Mouse (Mus musculus) G1E (cell line): ENCODE data around the gene Cmtm2b. TPM values are rescaled to one million over a fixed set of nuclear protein-coding genes. Genes with fewer than 3 reads are reported as not detected.
"Not testable (repeated sequence)": the region's sequence is repeated elsewhere in the genome, so short reads cannot be mapped to it uniquely, and the experiment has no call there.

ENCODE experiments used
- ATAC-seq: 2 replicates; pipeline ENCODE4 v1.8.0; 2016; ENCODE audit warnings: mild to moderate bottlenecking; ENCODE audit not compliant: insufficient number of reproducible peaks, poor library complexity, low FRiP score, severe bottlenecking; ENCODE audit errors: extremely low read depth
- DNase-seq: peaks from one replicate; pipeline ENCODE4 v3.0.0; 2012; ENCODE audit warnings: low spot score
- H3K27me3 ChIP-seq: 2 replicates; pipeline ENCODE4 v1.6.1; 2012; ENCODE audit warnings: mild to moderate bottlenecking, low read length, inconsistent platforms; ENCODE audit not compliant: insufficient read depth
- H3K36me3 ChIP-seq: replicated peaks from 2 replicates; pipeline ENCODE3; 2012; ENCODE audit warnings: mild to moderate bottlenecking, inconsistent platforms
- H3K4me1 ChIP-seq: 2 replicates; pipeline ENCODE4 v1.6.1; 2012; ENCODE audit warnings: low read depth, low read length, inconsistent platforms, mixed read lengths; ENCODE audit not compliant: insufficient read depth
- H3K4me3 ChIP-seq: 2 replicates; pipeline ENCODE4 v1.5.1; 2012; ENCODE audit warnings: low read depth, mild to moderate bottlenecking, inconsistent platforms, low read length, moderate library complexity, mixed read lengths
- H3K9me3 ChIP-seq: replicated peaks from 2 replicates; pipeline ENCODE4 v1.6.1; 2012; ENCODE audit warnings: inconsistent platforms
- CTCF ChIP-seq: IDR thresholded peaks from 2 replicates; pipeline ENCODE4 v1.5.1; 2012; ENCODE audit warnings: low read depth, low read length, inconsistent platforms, mixed read lengths
- GATA1 ChIP-seq: IDR thresholded peaks from 2 replicates; pipeline ENCODE4 v1.6.1; 2012; ENCODE audit warnings: borderline replicate concordance, low read length, inconsistent platforms, mixed read lengths
- GATA2 ChIP-seq: IDR thresholded peaks from 2 replicates; pipeline ENCODE4 v1.6.1; 2012; ENCODE audit warnings: low read depth, low read length, inconsistent platforms, borderline replicate concordance
- POLR2AphosphoS5 ChIP-seq: IDR thresholded peaks from 2 replicates; pipeline ENCODE4 v1.6.1; 2012; ENCODE audit warnings: low read depth, low read length, inconsistent platforms; ENCODE audit not compliant: insufficient replicate concordance
- TAL1 ChIP-seq: conservative IDR thresholded peaks from 2 replicates; pipeline ENCODE4 v1.6.1; 2012; ENCODE audit warnings: low read depth, low read length, inconsistent platforms, mixed read lengths
- polyA plus RNA-seq: library from polyadenylated mRNA; stranded (reverse); fragments of >175 nt; gene quantifications from 2 replicates; pipeline ENCODE4 v1.2.3, GENCODE M21; 2012
- total RNA-seq, 2 experiments: library from RNA; stranded (forward) in 1 of 2; stranded (reverse) in 1 of 2; fragments of 200-1000 nt in 1 of 2; fragments of >200 nt in 1 of 2; fragmentation: Nextera tagmentation in 1 of 2; gene quantifications; 2 replicates each; pipeline ENCODE4 v1.2.3; 2014 to 2017

The Cmtm2b gene
- total and polyA plus RNA-seq, 3 experiments: not detected

GRCm38 (mm10) chr8:104313311-104313710 is 8.7 kb upstream of the Cmtm2b start:
- H3K27me3 ChIP-seq: no peaks in the 10 kb centered on the region
- TF ChIP-seq TAL1 (no peak), GATA1 (no peak)
- H3K4me1 ChIP-seq: no peaks in the 10 kb centered on the region
- H3K9me3 ChIP-seq: peaks cover 5% of the 10 kb centered on the region
- no peak overlapping the region for H3K4me3 ChIP-seq
- no peak for DNase-seq
- no peaks in the 10 kb centered on the region for H3K36me3 ChIP-seq
- no peak for ATAC-seq

- H3K4me1 ChIP-seq, DNase-seq, ATAC-seq, H3K9me3 ChIP-seq, H3K27me3 ChIP-seq, H3K4me3 ChIP-seq, H3K36me3 ChIP-seq: not testable (repeated sequence)
These were observed 763 bp upstream of the Cmtm2b start, which contains the start of gene Gm11020 for GRCm38 (mm10) chr8:104321267-104321666. Gm11020 (plus strand) TSS chr8:104321567.

- Histone ChIP-seq H3K27me3 (no peaks in the 10 kb centered on the region; the same call in 1 of the 2 replicates), H3K4me1 (no peaks in the 10 kb centered on the region), H3K4me3 (no peak overlapping the region), H3K9me3 (no peaks in the 10 kb centered on the region), H3K36me3 (no peaks in the 10 kb centered on the region)
- ATAC-seq (no peak), DNase-seq (no peak)
- TF ChIP-seq CTCF (no peak), GATA1 (no peak), GATA2 (no peak), TAL1 (no peak), POLR2AphosphoS5 (no peak)
These were observed 10.9 kb downstream of the Cmtm2b start for GRCm38 (mm10) chr8:104332665-104333631.

GRCm38 (mm10) chr8:104333786-104334185 is 11.8 kb downstream of the Cmtm2b start:
- H3K36me3 ChIP-seq: no peaks in the 10 kb centered on the region
- no peaks in the 10 kb centered on the region; the same call in 1 of the 2 replicates for H3K27me3 ChIP-seq
- H3K9me3 ChIP-seq: no peaks in the 10 kb centered on the region
- no peak for DNase-seq
- ATAC-seq: no peak
- no peaks in the 10 kb centered on the region for H3K4me1 ChIP-seq
- no peak overlapping the region for H3K4me3 ChIP-seq
- TF ChIP-seq GATA1 (no peak), GATA2 (no peak), TAL1 (no peak), POLR2AphosphoS5 (no peak), CTCF (no peak)

GRCm38 (mm10) chr8:104334196-104334595 is 12.2 kb downstream of the Cmtm2b start:
- no peak for DNase-seq
- H3K27me3 ChIP-seq: no peaks in the 10 kb centered on the region; the same call in 1 of the 2 replicates

GRCm38 (mm10) chr8:104336806-104337205 is 14.8 kb downstream of the Cmtm2b start:
- H3K36me3 ChIP-seq: no peaks in the 10 kb centered on the region
- no peak overlapping the region for H3K4me3 ChIP-seq
- DNase-seq: no peak
- no peaks in the 10 kb centered on the region for H3K9me3 ChIP-seq
- no peak for ATAC-seq
- H3K27me3 ChIP-seq: peaks cover 16% of the 10 kb centered on the region; the same call in 1 of the 2 replicates
- TF ChIP-seq POLR2AphosphoS5 (no peak), GATA2 (no peak), TAL1 (no peak), GATA1 (no peak), CTCF (no peak)
- H3K4me1 ChIP-seq: peaks cover 11% of the 10 kb centered on the region

More at GRCm38 (mm10) chr8:104334196-104334595, 12.2 kb downstream of the Cmtm2b start:
- TF ChIP-seq CTCF (no peak), POLR2AphosphoS5 (no peak), TAL1 (no peak), GATA2 (no peak), GATA1 (no peak)
- no peaks in the 10 kb centered on the region for H3K36me3 ChIP-seq
- no peaks in the 10 kb centered on the region for H3K9me3 ChIP-seq
- H3K4me3 ChIP-seq: no peak overlapping the region
- no peak for ATAC-seq
- no peaks in the 10 kb centered on the region for H3K4me1 ChIP-seq

GRCm38 (mm10) chr8:104337890-104338289 is 15.9 kb downstream of the Cmtm2b start:
- Histone ChIP-seq H3K4me1 (peaks cover 11% of the 10 kb centered on the region), H3K4me3 (no peak overlapping the region), H3K27me3 (peaks cover 16% of the 10 kb centered on the region), H3K9me3 (no peaks in the 10 kb centered on the region), H3K36me3 (no peaks in the 10 kb centered on the region)
- ATAC-seq (no peak), DNase-seq (no peak)
- TF ChIP-seq GATA1: no peak
- no peak for TF ChIP-seq POLR2AphosphoS5
- no peak for TF ChIP-seq GATA2
- no peak for TF ChIP-seq CTCF
- no peak for TF ChIP-seq TAL1
